Mouse (Mus musculus): ENCODE measurements around the gene Grm5.

Grm5 gene

GRCm38 (mm10) chr7:87583868-87584267, at the start of gene Grm5:
Gene Grm5, plus strand, starts transcription at chr7:87584168.
- no peak for DNase-seq (ENCODE audit: low spot score)

DNA sequence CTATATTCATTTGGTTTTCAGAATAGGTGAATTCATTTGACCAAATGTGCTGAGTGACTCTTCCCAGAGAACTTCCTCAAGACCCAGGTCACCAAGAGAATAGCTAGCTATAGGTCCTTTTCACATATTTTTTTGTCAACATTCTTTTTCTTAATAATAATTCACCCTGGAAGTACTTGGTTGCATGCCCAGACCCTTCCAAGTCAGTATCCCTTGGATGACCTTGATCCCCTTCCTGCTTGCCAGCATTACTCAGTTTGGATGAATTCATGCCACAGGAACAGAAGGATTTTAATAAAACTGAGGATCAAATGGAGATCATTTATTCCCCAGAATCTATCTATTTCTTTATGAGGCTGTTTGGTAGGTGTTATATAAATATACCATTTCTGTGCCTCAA, 44.9 kb upstream of the Grm5 start:
- no peak for DNase-seq (ENCODE audit: low spot score)

DNA sequence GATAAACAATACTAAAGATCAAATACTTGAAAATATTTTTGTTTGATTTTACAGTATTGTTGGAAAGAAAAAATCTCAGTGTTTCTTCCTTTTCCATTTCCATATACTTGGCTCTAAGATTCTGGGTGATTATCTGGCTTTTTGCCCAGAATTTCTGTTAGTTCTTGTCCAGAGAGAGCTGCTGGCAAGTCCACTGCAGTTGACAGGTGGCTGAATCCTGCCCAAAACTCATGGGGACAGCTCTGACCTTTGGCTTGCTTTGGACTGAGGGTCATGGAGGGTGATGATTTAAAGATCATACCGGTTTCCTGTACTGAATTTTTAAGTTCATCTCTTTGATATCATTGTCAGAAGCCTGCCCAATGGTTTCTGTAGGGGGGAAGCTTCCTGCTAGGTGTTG, 18.7 kb upstream of the Grm5 start:
- DNase-seq (ENCODE audit: low spot score): no peak

GRCm38 (mm10) chr7:87566476-87566875, 17.5 kb upstream of the Grm5 start:
- no peak for DNase-seq (ENCODE audit: low spot score)

- peak; percentile 17 for DNase-seq (ENCODE audit: low spot score)
Observed at GRCm38 (mm10) chr7:87584281-87584701, 323 bp downstream of the Grm5 start.

DNA sequence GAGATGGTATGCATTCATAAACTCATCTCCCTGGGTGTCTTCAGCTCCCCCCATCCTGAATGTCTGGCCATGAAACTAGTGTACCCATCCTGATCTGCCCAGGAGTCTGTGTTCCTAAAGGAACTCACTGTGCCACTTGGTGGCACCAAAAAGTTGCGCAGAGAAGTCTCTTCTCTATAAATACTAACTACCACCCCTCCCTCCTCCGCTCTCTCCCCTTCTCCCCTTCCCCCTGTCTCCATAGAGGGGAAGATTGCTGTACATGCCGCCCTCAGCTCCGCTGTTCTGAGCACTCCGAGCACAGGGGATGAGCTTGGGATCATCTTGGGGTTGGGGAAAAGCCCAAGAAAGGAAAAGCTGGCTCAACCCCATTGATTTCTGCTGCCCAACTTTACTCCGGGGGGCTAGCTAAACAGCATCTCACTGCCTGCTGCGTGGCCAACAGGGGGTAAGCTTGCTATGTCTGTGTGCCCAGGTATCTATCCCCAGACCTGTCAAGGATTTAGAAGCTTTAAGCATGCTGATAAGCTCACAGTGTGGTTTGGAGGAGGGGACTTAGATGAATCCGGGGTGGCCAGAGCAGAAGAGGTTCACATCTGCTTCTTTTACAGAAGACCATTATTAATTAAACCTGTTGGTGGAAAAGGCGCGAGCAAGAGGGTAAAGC, 2.4 kb downstream of the Grm5 start:
- peak; percentile 46 for DNase-seq (ENCODE audit: low spot score)

DNA sequence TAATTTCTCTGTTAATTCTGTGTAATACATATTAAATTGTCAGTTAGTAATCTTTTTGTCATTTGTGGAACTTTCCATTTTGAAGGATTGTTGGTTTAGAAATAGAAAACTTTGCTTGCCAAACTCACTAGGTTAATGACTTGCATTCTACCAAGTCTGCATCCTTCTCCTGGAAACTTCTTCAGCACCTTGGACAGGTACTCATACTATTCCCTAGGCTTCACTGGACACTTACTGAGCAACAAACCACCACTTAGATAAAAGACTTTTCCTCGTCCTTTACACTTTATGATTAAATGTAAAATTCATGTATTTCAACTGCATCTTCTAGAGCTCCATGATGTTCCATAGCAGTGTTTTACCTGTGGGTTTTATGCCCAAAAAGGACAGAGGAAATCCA, 4.0 kb downstream of the Grm5 start:
- DNase-seq (ENCODE audit: low spot score): no peak

- DNase-seq (ENCODE audit: low spot score): peak; percentile 9
Observed at GRCm38 (mm10) chr7:87626251-87626650, 42.3 kb downstream of the Grm5 start.

GRCm38 (mm10) chr7:87635530-87635929, 51.6 kb downstream of the Grm5 start:
- DNase-seq (ENCODE audit: low spot score): no peak

- DNase-seq (ENCODE audit: low spot score): no peak
Observed at GRCm38 (mm10) chr7:87650610-87651009, 66.6 kb downstream of the Grm5 start.

DNA sequence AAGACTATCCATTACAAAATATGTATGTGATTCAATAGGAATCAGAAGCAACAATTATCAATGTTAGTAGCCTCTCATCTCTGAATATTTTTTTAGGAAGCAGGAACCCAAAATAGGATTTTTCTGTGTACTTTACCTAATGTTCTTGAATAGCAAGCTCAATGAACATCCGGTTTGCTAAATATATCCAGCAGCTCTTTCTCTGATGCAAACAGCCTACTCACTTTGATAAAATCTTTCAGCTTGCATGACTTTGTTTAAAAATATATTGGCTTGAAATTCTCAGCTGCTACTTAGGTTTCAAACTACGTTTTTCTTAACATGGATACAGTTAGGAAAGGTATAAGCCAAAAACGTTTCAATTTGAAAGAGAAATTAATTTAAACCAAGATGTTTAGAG, 77.8 kb downstream of the Grm5 start:
- DNase-seq (ENCODE audit: low spot score): peak; percentile 12

GRCm38 (mm10) chr7:87664041-87664440, 80.1 kb downstream of the Grm5 start:
- DNase-seq (ENCODE audit: low spot score): no peak

GRCm38 (mm10) chr7:87716393-87716792, 132.4 kb downstream of the Grm5 start:
- no peak for DNase-seq (ENCODE audit: low spot score)

GRCm38 (mm10) chr7:87718631-87719030, 134.7 kb downstream of the Grm5 start:
- DNase-seq (ENCODE audit: low spot score): no peak

- DNase-seq (ENCODE audit: low spot score): no peak
Observed at GRCm38 (mm10) chr7:87734511-87734910, 150.5 kb downstream of the Grm5 start.

- DNase-seq (ENCODE audit: low spot score): no peak
Observed at GRCm38 (mm10) chr7:87761945-87762344, 178.0 kb downstream of the Grm5 start.

- no peak for DNase-seq (ENCODE audit: low spot score)
Observed at GRCm38 (mm10) chr7:87762376-87762775, 178.4 kb downstream of the Grm5 start.

- peak; percentile 57 for DNase-seq (ENCODE audit: low spot score)
Observed at GRCm38 (mm10) chr7:87787560-87787959, 203.6 kb downstream of the Grm5 start.

GRCm38 (mm10) chr7:87788963-87789362, 205.0 kb downstream of the Grm5 start:
- no peak for DNase-seq (ENCODE audit: low spot score)

DNA sequence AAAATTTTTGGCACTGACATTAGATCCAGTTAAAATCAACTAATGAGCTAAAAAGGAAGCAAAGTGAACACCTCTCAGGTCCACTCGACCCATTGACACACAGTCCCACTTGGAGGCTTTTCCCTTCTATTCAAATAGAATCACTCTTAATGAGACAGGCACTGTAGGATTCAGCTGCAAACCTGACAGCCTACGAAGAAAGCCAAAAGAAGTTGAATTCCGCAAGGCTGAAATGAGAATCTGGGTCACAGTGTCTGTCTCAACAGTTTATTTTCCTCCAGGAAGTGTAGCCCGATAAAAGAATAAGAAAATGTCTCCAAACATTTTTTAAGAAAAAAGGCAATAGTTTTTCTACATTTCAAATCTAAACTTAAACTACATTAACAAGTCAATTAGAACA, 209.9 kb downstream of the Grm5 start:
- DNase-seq (ENCODE audit: low spot score): no peak

- DNase-seq (ENCODE audit: low spot score): no peak
Observed at GRCm38 (mm10) chr7:87824898-87825297, 240.9 kb downstream of the Grm5 start.

DNA sequence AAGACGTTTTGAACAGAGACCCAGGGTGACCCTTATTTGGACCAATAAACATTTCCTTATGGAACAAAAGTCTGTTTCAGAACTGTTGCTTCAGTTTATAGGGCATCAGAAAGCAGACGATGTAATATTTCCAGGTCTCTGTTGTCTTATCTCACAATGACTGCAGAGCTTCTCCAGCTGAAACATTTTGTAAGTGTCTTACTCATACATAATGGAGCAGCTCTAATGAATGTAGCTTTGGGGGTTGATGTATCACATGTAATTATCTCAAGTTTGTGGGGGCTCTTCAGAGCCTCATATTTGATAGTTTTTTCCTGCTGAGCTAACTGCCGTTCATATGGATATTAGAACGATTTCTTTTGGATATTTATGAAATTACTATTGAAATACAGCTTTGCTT, 250.7 kb downstream of the Grm5 start:
- no peak for DNase-seq (ENCODE audit: low spot score)

GRCm38 (mm10) chr7:87838579-87838978, 254.6 kb downstream of the Grm5 start:
- no peak for DNase-seq (ENCODE audit: low spot score)

DNA sequence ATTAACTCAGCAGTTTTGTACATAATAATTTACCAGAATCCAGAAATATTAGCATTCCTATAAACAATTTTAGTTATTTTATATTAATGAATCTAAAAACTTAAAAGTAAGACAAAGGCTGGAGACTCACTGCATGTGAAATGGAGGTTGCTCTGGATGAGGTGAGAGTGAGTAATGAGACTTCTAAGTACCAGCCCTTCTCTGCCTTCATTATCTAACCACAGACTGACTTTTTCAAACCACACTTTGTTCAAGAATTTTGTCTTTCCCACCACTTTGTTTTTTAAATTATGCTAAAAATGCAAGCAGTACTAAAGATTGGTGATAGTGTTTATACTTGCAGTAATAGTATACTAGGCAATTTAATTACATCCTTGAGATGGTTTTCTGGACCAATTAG, 259.5 kb downstream of the Grm5 start:
- DNase-seq (ENCODE audit: low spot score): no peak

All from layer of hippocampus, adult 9-10 months (tissue).